Mouse (Mus musculus) left cerebral cortex, postnatal 14 days (tissue): Measurements from ENCODE around the gene Exoc1. TPM values are rescaled to one million over a fixed set of nuclear protein-coding genes. Genes with fewer than 3 reads are reported as not detected.

Experiments used
- DNase-seq, 2 experiments: peaks; one replicate each; pipeline ENCODE4 v3.0.0; 2021 to 2022; ENCODE audit warnings: low spot score in 2 of 2, mixed read lengths in 1 of 2
- intact Hi-C: fragments of 180-260 bp; cut with DNase I; formaldehyde crosslinking; loops from one replicate; pipeline ENCODE4 v1.15.1; 2025
- long read RNA-seq, 2 experiments: library from polyadenylated mRNA; stranded (forward); transcript quantifications; one replicate each; pipeline ENCODE4 v2.0.0; 2021
- total RNA-seq, 2 experiments: library from RNA; stranded (reverse); gene quantifications; 2 replicates each; pipeline ENCODE4 v1.2.3; 2021

The Exoc1 gene
- 10 to 100 TPM; 51.8 to 59.4 TPM for total RNA-seq
- long read RNA-seq, experiment 1, partial matches to known transcripts: 1 of 10 reads
- long read RNA-seq, experiment 1, other reads (novel, unspliced or antisense): 3 of 10 reads
- long read RNA-seq, experiment 2, partial matches to known transcripts: 5 of 12 reads
- long read RNA-seq, experiment 2, other reads (novel, unspliced or antisense): 2 of 12 reads

- intact Hi-C loops: no loop called here
- peak; percentile 93 to 95 for DNase-seq
These were observed at the start of gene Exoc1 for GRCm38 (mm10) chr5:76529040-76529703. Gene Exoc1 (plus strand): TSS chr5:76529311.

GRCm38 (mm10) chr5:76483811-76484210, 45.3 kb upstream of the Exoc1 start, which contains the start of gene Gm7271:
Gene Gm7271 (plus strand): TSS chr5:76484040.
- intact Hi-C loops: no loop called here
- DNase-seq: no peak

GRCm38 (mm10) chr5:76495126-76495525, 34.0 kb upstream of the Exoc1 start:
- intact Hi-C loops: no loop called here
- DNase-seq: no peak

GRCm38 (mm10) chr5:76522446-76522845, 6.7 kb upstream of the Exoc1 start:
- intact Hi-C loops: no loop called here
- DNase-seq: no peak

- no peak for DNase-seq
- intact Hi-C loops: no loop called here
These were observed 4.5 kb upstream of the Exoc1 start for GRCm38 (mm10) chr5:76524623-76525022.

GRCm38 (mm10) chr5:76525066-76525465, 4.0 kb upstream of the Exoc1 start:
- no peak for DNase-seq
- intact Hi-C loops: no loop called here

- intact Hi-C loops: no loop called here
- DNase-seq: no peak
These were observed 3.3 kb upstream of the Exoc1 start for GRCm38 (mm10) chr5:76525829-76526228.

GRCm38 (mm10) chr5:76529704-76530066, 574 bp downstream of the Exoc1 start:
- DNase-seq: no peak
- intact Hi-C loops: loop anchor here (10.0 kb wide), 1 partner anchor 225 kb away; the partner anchor contains the start of gene Clock

GRCm38 (mm10) chr5:76533186-76533585, 4.1 kb downstream of the Exoc1 start:
- intact Hi-C loops: loop anchor here (10.0 kb wide), 1 partner anchor 228 kb away; the partner anchor contains the start of gene Clock
- no peak for DNase-seq

- intact Hi-C loops: loop anchor here (10.0 kb wide), 1 partner anchor 231 kb away; the partner anchor contains the start of gene Clock
These were observed 7.1 kb downstream of the Exoc1 start for GRCm38 (mm10) chr5:76536231-76536630.

GRCm38 (mm10) chr5:76537578-76537977, 8.5 kb downstream of the Exoc1 start:
- intact Hi-C loops: loop anchor here (10.0 kb wide), 1 partner anchor 233 kb away; the partner anchor contains the start of gene Clock
- DNase-seq: peak in 1 of 2 experiments; percentile 30

More at GRCm38 (mm10) chr5:76536231-76536630, 7.1 kb downstream of the Exoc1 start:
- DNase-seq: no peak

GRCm38 (mm10) chr5:76540181-76540580, 11.1 kb downstream of the Exoc1 start:
- DNase-seq: peak; percentile 41 to 57

GRCm38 (mm10) chr5:76540842-76541241, 11.7 kb downstream of the Exoc1 start:
- intact Hi-C loops: loop anchor here (10.0 kb wide), 1 partner anchor 676 kb away; no protein-coding TSS in a partner anchor
- peak in 1 of 2 experiments; percentile 35 for DNase-seq

More at GRCm38 (mm10) chr5:76540181-76540580, 11.1 kb downstream of the Exoc1 start:
- intact Hi-C loops: loop anchor here (10.0 kb wide), 1 partner anchor 675 kb away; no protein-coding TSS in a partner anchor

- no peak for DNase-seq
- intact Hi-C loops: loop anchor here (10.0 kb wide), 1 partner anchor 678 kb away; no protein-coding TSS in a partner anchor
These were observed 14.1 kb downstream of the Exoc1 start for GRCm38 (mm10) chr5:76543200-76543599.

GRCm38 (mm10) chr5:76550426-76550825, 21.3 kb downstream of the Exoc1 start:
- intact Hi-C loops: no loop called here
- DNase-seq: no peak

GRCm38 (mm10) chr5:76565321-76565720, 36.2 kb downstream of the Exoc1 start:
- DNase-seq: peak; percentile 72 to 82
- intact Hi-C loops: no loop called here

GRCm38 (mm10) chr5:76574251-76574650, 45.1 kb downstream of the Exoc1 start:
- no peak for DNase-seq
- intact Hi-C loops: no loop called here

GRCm38 (mm10) chr5:76577026-76577425, 47.9 kb downstream of the Exoc1 start:
- no peak for DNase-seq
- intact Hi-C loops: no loop called here

GRCm38 (mm10) chr5:76585378-76585777, 56.3 kb downstream of the Exoc1 start:
- DNase-seq: no peak
- intact Hi-C loops: loop anchor here (5.0 kb wide), 2 partner anchors 72 to 267 kb away; partner anchors contain the start of gene C530008M17Rik

- intact Hi-C loops: loop anchor here (5.0 kb wide), 2 partner anchors 69 to 264 kb away; partner anchors contain the start of gene C530008M17Rik
- peak; percentile 82 to 87 for DNase-seq
These were observed 59.6 kb downstream of the Exoc1 start, which contains the start of gene Cep135 for GRCm38 (mm10) chr5:76588551-76589283. Gene Cep135 (plus strand): TSS chr5:76588698.
